Mouse (Mus musculus): ENCODE measurements around the gene Antxrl. TPM values are rescaled to one million over a fixed set of nuclear protein-coding genes. Genes with fewer than 3 reads are reported as not detected.

Antxrl gene
- total RNA-seq (2023), result not detected

DNA sequence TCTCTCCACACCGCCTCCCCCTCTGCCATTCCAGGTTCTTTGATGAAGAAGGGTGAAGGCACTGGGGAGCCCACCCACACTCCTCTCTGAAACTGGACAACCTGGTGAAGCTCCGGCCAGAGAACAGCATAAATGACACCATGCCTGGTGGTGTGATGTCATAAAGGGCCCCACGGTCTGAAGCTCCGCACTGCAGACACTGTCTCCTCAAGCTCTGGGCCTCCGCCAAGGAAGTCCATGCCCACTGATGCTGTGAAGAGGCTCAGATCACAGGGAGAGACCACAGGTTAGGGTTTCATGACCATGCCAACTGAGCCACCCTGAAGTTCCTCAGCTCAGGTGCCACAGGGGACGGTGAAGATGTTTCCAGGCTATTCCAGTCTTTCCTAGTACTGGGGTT is at the start of gene Antxrl:
Gene Antxrl, plus strand, starts transcription at position 192 of the 400 bp plus-strand sequence.

DNA sequence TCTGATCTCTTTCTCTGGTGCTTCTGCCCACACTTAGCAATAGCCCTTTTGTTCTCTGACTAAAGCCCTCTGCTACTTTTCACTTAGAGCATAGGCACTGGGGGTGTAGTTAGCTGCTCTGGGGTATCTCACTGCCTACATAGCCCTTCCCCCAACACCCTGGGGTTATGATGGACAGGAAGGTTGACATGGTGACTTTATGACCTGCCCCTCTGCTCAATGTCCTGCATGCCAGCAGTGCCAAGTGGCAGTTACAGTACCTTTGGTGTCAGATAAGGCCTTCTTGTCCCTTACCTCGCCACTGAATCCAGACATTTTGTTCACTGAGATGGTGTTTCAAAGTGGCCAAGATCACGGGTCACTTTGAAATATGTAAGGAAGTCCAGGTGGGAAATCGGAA is 37.4 kb upstream of the Antxrl start, which contains the start of gene Gm30083:
Gene Gm30083, minus strand, starts transcription at position 120 of the 400 bp plus-strand sequence.

DNA sequence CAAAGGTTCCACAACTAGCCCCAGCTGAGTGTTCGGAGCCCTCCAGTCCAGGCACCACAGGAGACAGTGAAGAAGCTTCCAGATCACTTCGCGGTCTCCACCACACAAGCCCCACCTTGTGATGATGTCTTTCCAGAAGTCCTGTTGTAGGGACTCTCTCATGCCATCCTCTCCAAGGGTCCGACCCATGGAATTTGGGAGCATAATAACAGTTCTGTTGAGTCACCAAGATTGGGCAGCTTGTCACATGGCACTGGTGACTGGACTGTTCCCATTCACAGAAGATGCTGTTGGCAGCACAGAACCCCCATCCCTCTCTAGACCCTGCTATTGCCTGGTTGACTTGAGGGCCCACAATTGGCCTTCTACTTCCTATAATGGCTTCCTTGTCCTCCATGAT is 36.1 kb upstream of the Antxrl start, which contains the start of gene Gm5460:
Gene Gm5460, plus strand, starts transcription at position 378 of the 400 bp plus-strand sequence.

DNA sequence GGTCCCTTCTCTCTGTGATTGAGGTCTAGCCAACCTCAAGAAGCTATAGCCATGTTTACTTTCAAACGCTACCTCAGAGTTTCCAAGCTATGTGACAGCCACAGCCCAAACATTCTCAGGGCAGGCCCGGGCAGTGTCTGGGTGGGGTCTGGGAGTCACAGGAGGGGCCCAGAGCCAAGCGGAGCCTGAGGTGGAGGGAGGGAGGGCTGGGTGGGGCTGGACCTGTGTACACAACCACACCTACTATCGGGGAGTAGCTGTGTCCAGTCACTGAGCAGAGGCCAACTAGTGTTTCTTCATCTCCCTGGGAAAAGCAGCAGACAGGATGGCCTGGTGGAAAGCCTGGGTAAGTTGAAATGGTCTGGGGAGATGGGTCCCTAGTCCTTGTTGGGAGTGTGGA is 33.2 kb downstream of the Antxrl start, which contains the start of gene Anxa8:
Gene Anxa8, plus strand, starts transcription at position 251 of the 400 bp plus-strand sequence.

DNA sequence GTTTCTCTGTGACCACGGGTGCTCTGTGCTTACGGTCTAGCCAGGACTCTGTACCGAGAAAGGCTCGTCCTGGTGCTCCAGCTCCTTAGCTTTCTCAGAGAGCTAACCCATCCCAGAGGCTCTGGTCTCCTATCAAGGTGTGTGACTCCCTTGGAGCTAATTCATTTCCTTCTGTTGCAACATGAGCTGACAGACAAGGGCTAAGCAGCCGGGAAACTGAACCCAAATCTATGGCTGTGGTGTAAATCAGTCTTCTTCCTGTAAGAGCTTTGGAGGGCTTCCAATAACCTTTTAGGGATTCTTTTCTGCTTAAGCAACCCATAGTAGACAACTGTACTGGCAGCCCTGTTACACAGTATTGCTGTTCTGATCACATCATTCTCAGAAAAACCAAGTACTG is 50.1 kb downstream of the Antxrl start, which contains the start of gene A630023A22Rik:
Gene A630023A22Rik, minus strand, starts transcription at position 154 of the 400 bp plus-strand sequence.

Other genes with a start within 250 kb of the Antxrl start
- gene Gdf10, start 129.1 kb upstream of the Antxrl start, total RNA-seq (2023), result not detected
- gene Gdf2, start 111.7 kb upstream of the Antxrl start, total RNA-seq (2023), result not detected
- not detected for gene Rbp3, start 98.7 kb upstream of the Antxrl start, total RNA-seq (2023)
- gene Zfp488, start 73.9 kb upstream of the Antxrl start, total RNA-seq (2023), result 0.21 TPM
- gene Gm30083, start 37.5 kb upstream of the Antxrl start, total RNA-seq (2023), result not detected
- not detected for gene Gm5460, start 35.9 kb upstream of the Antxrl start, total RNA-seq (2023)
- not detected for gene Anxa8, start 33.3 kb downstream of the Antxrl start, total RNA-seq (2023)
- gene A630023A22Rik, start 50.0 kb downstream of the Antxrl start, total RNA-seq (2023), result not detected
- not detected for gene Npy4r, start 99.8 kb downstream of the Antxrl start, total RNA-seq (2023)
- not detected for gene Gprin2, start 148.9 kb downstream of the Antxrl start, total RNA-seq (2023)
- gene Syt15, start 166.9 kb downstream of the Antxrl start, total RNA-seq (2023), result not detected